Mouse (Mus musculus) adrenal gland, adult (tissue): ENCODE results near the gene Pm20d1.
A peak's percentile ranks its signal among the peaks of the same experiment; 100 is the strongest.

ENCODE experiments used
- DNase-seq, 2 experiments: peaks; one replicate each; pipeline ENCODE4 v3.0.0; 2022 to 2023; ENCODE audit warnings: low spot score in 1 of 2; ENCODE audit not compliant: inconsistent age in 2 of 2

Pm20d1 gene

GRCm38 (mm10) chr1:131797202-131797909 lies at the start of gene Pm20d1:
Gene Pm20d1 (plus strand): TSS chr1:131797381.
- DNase-seq: peak; percentile 67 to 90

GRCm38 (mm10) chr1:131747761-131748160 lies 49.4 kb upstream of the Pm20d1 start:
- peak; percentile 69 to 89 for DNase-seq

GRCm38 (mm10) chr1:131748636-131749035 lies 48.5 kb upstream of the Pm20d1 start:
- no peak for DNase-seq

- DNase-seq: no peak
Observed at GRCm38 (mm10) chr1:131749706-131750545, 47.3 kb upstream of the Pm20d1 start.

- DNase-seq: peak; percentile 19 to 64
Observed at GRCm38 (mm10) chr1:131751181-131751890, 45.8 kb upstream of the Pm20d1 start.

GRCm38 (mm10) chr1:131751891-131752311 lies 45.3 kb upstream of the Pm20d1 start:
- peak; percentile 37 to 88 for DNase-seq

GRCm38 (mm10) chr1:131754212-131754829 lies 42.9 kb upstream of the Pm20d1 start:
- peak; percentile 41 to 76 for DNase-seq

GRCm38 (mm10) chr1:131754916-131755315 lies 42.3 kb upstream of the Pm20d1 start:
- peak; percentile 90 to 95 for DNase-seq

GRCm38 (mm10) chr1:131757211-131757610 lies 40.0 kb upstream of the Pm20d1 start:
- DNase-seq: peak in 1 of 2 experiments; percentile 25

- no peak for DNase-seq
Observed at GRCm38 (mm10) chr1:131758796-131759195, 38.4 kb upstream of the Pm20d1 start.

- peak in 1 of 2 experiments; percentile 18 for DNase-seq
Observed at GRCm38 (mm10) chr1:131759667-131760427, 37.3 kb upstream of the Pm20d1 start.

GRCm38 (mm10) chr1:131760428-131760820 lies 36.8 kb upstream of the Pm20d1 start:
- peak in 1 of 2 experiments; percentile 26 for DNase-seq

GRCm38 (mm10) chr1:131761079-131761831 lies 35.9 kb upstream of the Pm20d1 start:
- DNase-seq: peak; percentile 55 to 83

GRCm38 (mm10) chr1:131763683-131764082 lies 33.5 kb upstream of the Pm20d1 start:
- peak; percentile 14 to 55 for DNase-seq

GRCm38 (mm10) chr1:131764581-131765338 lies 32.4 kb upstream of the Pm20d1 start:
- DNase-seq: peak in 1 of 2 experiments; percentile 81

GRCm38 (mm10) chr1:131765357-131766001 lies 31.7 kb upstream of the Pm20d1 start:
- DNase-seq: peak; percentile 81 to 95

GRCm38 (mm10) chr1:131769296-131769695 lies 27.9 kb upstream of the Pm20d1 start:
- no peak for DNase-seq

- DNase-seq: no peak
Observed at GRCm38 (mm10) chr1:131770656-131771055, 26.5 kb upstream of the Pm20d1 start.
